Mouse (Mus musculus): ENCODE measurements around the gene Cblb.

DNA sequence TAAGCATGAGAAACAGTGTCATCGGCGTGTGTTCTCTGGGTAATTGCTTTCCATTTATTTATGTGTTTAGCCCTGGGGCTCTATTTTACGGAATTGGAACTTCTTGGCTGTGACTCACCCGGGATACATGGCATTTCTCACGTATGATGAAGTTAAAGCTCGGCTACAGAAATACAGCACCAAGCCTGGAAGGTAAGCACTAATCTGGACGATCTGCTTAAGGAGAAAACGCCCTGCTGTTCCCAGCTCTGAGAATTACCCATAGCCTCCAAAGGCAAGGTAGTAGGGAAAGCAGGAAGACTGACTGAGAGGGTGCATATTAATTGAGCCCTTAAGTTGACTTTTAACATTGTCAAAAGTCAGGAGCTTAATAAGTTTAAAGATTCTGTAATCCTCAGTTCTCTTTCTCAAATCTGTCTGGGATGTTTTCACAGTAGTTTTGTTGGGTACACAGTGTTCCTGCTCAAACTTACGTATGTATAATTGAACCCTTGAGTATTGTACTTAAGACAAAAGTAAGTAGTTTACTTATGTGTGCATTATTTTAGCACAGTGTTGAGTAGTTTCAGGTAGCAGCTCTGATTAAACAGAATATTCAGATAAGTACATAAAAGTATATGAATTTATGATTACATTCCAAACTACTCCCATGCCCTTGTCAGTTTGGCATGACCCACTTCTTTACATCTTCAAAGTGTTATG lies 104.8 kb downstream of the Cblb start:
- TF ChIP-seq POLR2A (IDR thresholded peaks at IDR 0.05; ENCODE audit: extremely low read depth, insufficient read depth, low read length), result no peak
- no peak for TF ChIP-seq CTCF (IDR thresholded peaks at IDR 0.05; ENCODE audit: low read depth, low read length)
